Mouse (Mus musculus): Measurements from ENCODE around the gene Anks1b.

The Anks1b gene

DNA sequence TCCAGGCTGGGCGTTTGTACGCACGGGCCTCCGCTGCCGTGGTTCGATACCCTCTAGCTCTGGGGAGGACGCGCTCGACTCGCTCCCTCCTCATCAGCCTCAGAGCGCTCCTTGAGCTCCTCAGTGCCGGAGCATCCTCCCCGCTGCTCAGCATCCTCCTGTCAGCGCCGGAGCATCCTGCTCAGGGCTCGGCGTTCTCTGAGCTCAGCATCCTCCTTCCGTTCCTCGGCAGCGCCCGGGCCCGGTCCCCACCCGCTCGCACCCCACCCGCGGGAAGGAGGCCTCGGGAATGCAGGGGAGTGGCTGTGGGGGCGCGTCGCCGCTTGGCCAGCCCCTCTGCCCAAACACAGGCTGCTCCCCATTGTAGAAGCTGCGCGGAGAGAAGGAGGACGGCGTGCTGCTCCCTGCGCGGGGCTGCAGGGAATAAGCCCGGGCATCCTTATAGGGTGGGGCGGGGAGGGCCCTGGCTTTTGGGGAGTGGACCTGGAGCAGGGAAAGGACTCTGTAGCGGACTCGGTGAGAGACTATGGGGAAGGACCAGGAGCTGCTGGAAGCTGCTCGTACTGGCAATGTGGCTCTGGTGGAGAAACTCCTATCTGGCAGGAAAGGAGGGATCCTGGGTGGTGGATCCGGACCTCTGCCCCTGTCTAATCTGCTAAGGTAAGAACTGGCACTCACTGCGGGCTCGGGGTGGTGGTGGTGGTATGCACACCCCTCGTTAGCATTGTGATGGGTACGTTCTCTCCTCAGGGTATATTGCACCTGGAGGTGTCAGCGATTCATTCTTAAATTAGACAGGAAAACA, at the start of gene Anks1b:
TSS of gene Anks1b (plus strand) at position 364 of the 805 bp plus-strand sequence.
- in situ Hi-C loops (cut with MboI): no loop called here

DNA sequence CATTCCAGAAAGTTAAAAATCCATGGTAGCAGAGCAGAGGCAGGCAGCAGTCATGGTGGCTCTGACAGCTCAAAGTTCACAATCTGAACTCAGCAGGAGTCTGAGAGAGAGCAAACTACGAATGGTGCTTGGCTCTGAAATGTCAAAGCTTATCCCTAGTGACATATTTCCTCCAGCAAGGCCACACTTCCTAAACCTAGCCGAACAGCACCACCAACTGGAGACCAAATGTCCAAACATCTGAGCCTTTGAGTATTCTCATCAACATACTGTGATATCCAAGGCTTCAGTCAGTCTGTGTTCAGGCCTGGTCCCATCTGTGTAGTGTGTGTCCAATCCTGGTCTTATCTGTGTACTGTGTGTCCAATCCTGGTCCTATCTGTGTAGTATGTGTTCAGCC, 49.4 kb upstream of the Anks1b start:
- in situ Hi-C loops (cut with MboI): no loop called here

DNA sequence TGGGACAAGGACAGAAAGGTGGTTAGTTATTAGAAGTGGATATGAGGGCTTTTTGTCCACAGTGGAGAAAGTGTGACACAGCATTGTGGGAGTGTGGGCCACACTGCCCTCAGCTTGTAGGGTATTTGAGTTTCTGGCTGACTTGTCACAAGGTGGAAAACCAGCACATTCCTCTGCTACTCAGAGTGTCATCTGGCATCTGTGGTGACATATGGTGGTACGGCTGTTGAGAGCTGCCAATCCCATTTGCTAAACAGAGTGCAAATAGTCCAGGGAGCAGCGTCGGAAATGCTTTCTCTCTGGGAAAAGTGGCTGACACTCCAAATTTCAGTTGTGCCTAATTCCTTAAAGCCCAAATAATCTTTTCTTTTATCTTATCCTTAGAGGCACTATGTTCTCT, 46.4 kb upstream of the Anks1b start:
- in situ Hi-C loops (cut with MboI): no loop called here

DNA sequence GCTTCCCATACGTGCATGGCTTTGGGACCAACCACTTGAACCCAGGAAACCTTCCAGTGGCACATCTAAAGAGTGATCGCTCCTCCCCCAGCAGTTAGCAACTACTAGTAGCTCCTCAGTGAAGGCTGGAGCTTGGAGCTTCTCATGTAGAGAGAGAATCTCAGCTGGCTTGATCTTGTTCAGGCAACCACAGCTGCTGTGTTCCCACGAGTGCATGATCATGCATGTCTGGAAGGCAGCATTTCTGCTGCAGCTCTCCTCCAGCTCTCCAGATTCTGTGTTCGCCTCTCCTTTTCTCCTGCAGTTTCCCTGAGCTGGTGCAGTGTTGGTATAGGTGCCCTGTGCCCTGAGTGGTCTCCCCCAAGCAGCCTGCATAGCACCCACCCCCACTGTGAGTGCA, 41.0 kb upstream of the Anks1b start:
- in situ Hi-C loops (cut with MboI): no loop called here

DNA sequence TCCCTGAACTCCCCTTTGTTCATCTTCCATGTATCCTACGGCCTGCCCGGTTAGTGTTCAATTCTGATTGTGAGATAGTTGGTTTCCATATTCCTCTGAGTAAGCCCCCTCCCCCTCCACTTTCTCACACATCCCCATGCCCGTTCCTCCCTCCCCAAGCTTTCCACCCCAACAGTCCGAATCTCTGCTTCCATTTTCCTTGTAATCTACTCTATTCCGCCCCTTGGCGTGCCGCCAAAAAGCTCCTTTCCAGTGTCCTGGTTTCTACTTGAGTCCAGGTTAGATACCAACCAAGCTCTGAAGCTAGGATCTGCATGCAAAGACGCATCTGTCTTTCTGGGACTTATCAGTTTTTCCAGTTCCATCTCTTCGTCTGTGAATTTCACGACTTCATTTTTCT, 40.1 kb upstream of the Anks1b start:
- in situ Hi-C loops (cut with MboI): no loop called here

DNA sequence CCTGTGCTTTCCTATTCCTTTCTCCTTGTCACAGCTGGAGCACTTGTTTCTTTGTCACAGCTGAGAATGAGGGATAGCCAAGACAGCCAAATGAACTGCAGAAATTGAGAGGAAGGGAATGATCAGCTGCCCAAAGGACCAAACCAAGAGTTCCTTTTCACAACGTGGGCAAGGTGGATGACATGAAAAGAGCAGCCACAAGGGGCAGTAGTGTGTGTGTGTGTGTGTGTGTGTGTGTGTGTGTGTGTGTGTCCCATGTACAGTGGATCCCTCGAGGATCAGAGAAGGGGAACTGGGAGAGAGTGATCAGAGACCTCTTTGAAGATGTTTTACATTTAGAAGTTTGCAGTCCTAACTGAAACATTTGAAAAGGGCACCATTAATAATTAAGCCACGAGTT, 35.8 kb upstream of the Anks1b start:
- in situ Hi-C loops (cut with MboI): no loop called here

DNA sequence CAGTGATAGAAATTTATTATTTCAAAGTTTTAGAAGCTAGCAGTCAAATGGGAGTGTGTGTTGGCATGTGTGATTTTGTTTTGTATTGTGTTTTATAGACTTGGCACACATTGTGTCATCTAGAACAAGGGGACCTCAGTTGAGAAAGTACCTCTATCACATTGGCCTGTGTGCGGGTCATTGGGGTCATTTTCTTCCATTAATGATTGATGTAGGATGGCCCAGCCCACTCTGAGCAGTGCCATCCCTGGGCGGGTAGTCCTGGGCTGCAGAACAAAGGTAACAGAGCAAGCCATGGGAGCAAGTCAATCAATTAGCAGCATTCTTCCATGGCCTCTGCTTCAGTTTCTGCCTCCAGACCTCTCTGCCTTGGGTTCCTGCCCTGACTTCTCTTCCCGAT, 34.5 kb upstream of the Anks1b start:
- in situ Hi-C loops (cut with MboI): no loop called here

DNA sequence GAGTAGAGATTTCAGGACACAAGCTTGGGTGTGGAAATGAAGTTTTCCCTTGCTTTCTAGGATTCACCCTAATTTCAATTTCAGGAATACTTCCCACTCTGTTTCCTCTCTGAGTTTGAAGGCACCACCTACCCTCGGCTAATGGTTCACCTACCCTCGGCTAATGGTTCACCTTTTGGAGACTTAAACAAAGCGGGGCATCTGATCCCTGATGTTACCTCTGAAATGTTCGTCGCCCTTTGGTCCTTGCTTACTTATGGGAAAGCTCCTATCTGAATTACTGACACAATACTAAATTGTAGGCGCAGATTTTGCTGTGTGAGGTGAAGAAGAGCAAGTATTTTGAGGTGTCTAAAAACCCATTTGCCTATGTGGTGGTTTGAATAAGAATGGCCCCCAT, 22.4 kb upstream of the Anks1b start:
- in situ Hi-C loops (cut with MboI): no loop called here

DNA sequence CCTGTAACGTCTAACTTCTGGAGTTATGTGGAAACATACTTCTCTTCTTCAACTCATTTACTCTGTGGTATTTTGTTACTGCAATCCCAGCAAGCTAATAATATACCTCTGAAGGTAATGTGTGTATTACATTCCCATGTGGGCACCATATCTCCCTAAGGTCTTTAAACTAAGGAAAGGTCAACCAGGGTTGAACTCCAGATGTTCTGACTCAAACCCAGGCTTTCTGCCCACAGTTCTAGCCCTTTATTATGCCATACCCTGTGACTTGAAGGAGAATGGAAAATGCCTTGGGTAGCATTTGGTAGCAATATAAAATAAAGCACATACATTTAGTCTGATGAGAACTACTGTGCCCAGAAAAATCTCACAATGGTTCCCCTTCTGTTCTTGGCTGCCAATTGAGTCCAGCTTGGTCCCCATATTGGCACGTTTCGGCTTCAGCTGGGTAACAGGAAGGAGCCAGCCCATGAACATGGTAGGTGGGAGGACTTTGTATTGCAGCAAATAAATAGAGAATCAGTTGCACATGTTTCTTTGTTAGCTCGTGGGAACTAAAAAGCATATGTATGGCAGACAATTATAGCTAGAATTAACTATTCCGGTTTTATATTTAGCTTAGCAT, 17.9 kb upstream of the Anks1b start:
- in situ Hi-C loops (cut with MboI): no loop called here

DNA sequence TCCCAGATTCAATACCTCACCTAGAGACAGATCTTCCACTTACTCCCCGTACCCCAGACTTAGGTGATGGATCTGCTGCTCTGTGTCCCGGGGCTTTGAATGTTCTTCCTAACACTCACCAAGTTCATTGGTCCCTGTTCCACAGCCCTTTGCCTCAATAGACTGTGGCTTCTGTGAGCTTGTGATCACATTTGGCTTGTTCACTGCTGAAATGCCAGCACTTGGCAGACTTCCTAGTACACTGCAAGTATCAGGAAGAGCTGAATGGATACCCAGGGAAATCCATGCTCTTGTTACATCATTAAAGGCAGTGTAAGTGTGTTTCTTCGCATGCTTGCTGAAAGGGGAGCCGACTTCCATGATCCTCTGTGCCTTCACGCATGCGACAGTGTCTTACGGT, 17.0 kb upstream of the Anks1b start:
- in situ Hi-C loops (cut with MboI): no loop called here

DNA sequence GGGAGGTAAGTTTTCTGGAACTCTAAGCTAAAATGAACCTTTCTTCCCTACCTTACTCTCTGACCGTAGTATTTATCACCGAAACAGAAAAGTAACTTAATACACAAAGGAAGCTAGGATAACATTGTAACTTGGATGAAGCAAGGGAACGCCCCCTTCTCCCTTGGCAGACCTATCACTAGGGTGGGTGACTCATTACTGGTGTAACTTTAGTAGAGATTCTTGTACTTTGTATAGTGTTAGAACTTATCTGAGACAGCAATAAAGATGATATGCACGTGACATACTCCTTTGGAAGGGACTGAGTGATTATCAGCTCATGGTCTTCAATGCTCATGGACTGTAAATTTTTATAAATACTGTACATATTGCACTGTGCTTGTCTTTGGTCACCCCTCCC, 5.1 kb upstream of the Anks1b start:
- in situ Hi-C loops (cut with MboI): no loop called here

DNA sequence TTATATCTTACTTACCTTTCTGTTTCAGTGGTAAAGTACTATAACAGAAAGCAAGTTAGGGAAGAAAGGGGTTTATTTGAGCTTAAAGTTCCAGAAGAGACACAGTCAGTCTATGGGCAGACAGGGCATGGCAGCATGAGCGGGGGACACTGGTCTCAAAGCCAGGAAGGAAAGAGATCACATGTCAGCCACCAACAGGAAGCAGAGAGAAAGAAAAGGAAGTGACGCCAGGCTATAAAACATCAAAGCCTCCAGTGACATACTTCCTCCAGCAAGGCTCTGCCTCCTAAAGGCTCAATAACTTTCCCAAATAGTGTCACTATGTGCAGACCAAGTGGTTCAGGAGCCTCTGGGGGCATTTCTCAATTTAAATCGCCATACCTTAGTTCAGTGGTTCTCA, 4.5 kb upstream of the Anks1b start:
- in situ Hi-C loops (cut with MboI): no loop called here

DNA sequence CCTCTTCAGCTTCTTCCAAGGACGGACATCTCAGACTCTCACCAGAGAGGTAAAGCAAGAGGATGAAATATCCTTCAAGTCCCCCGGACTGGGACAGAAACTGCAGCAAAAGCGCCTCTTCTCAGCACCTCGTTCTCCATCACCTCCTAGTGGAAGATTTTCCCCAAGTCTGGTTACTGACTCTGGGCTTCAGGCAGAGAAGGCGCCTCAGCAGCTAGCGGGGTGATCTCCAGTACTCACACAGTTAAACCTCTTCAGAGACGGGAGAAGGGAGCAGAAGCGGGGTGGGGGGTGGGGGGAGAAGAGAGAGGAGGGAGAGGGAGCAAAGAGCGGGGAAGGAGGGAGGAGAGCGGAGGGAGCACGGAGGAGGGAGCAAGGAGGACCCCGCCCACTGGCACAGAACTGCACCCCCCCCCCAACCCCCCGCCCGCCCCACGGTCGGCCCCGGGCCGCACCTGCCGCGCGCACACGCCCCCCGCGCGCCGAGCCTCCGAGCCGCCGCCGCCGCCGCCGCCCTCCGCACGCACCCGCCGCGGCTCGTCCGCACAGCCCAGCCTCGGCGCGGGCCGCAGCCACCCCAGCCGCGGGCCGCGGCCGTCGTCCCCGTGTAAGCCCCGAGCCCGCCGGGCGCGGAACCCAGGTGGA, 686 bp upstream of the Anks1b start:
- in situ Hi-C loops (cut with MboI): no loop called here

DNA sequence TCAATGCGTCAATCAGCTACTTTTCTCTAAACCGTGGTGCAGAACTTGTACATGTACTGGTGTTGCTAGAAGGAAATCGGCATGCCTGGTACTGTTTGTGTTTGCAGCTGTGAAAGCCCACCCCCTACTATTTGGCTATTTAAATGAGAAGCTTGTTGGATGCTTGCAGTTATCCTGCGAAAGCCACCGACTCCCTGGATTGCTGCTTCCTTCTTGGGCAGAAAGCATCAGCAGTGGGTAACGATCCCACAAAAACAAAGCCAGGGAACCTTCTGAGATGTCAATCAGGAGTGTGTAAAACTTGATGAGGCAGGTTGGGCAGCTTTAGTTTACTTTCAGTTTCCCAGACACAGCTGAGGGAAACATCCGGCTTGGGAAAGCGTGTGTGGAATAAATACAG, 727 bp downstream of the Anks1b start:
- in situ Hi-C loops (cut with MboI): no loop called here

DNA sequence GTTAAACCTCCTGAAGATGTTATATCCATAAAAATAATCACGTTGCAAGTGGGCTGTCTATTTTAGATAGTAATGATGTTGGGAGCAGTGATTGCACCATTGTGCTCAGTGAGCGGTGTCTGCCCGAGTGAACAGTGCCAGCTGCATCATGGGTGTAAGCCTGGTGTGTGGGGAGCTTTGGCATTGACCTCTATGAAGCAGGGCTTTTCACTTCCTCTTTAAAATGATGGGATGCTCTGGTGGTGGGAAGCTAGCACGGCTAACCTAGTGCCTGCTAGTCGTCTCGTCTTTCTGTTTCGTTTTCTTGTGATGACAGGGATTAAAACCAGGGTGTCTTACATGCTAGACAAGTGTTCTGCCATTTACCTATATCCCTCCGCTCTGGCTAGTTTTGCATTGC, 10.3 kb downstream of the Anks1b start:
- in situ Hi-C loops (cut with MboI): no loop called here

DNA sequence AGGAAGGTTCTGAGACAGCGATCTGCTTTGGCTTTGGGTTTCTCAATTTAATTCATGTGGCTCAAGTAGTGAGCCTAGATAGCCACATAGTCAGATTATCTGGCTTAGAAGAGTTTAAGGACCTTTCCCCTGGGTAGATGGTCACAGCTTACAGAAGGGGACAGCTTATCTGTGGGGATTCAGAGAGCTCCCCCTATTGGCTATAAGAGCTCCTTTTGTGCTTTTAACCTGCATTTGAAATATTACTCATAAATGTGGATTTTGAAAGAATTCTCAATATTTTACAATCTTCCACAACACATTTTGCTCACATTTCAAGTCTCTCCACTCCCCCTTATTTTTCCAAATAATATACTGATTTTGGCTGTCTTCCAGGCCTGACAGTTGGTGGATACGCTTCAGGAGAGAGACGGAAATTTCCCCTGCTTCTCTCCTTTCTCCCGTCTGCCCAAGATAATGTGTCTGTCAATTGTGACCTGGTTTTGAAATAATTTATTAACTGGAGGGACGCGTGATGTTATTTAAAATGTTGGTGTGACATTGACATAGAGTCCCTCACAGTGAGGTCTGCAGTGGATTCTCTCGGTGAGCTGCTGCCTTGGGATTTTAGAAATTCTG, 29.5 kb downstream of the Anks1b start:
- in situ Hi-C loops (cut with MboI): no loop called here

DNA sequence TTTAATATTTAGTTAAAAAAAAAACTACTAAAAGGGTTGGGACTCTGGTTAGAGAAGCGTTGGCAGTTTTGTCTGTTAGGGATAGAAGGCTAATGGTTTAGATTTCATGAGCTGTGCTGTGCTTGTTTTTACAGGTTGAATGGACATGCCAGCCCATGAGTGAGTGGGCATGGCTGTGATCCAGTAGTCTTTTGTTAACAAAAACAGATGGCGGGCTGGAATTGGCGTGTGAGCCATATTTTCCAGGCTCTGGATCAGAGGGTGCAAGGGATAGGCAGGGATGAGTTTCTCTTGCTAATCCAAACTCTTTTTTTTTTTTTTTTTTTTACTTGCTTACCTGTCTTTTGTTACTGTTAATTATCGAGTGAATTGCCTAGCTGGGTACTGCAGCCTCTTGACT, 38.6 kb downstream of the Anks1b start:
- in situ Hi-C loops (cut with MboI): no loop called here

DNA sequence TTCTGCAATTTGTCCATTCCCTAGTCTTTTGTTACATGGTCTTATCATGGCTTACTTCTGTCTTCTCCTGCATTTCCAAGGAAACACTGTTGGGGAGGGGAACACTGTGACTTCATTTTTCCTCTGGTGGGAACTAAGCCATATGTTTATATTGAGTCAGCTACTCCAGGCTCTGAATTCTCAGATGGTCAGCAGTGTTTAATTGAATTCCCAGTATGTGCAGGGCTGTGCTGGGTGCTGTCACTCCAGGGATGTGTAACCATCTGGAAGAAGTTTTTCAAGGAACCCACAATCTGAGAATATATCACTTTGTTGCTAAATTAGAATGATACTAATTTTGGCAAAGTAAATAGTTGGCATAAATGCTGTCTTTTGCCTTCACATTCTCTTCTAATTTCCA, 39.9 kb downstream of the Anks1b start:
- in situ Hi-C loops (cut with MboI): no loop called here

DNA sequence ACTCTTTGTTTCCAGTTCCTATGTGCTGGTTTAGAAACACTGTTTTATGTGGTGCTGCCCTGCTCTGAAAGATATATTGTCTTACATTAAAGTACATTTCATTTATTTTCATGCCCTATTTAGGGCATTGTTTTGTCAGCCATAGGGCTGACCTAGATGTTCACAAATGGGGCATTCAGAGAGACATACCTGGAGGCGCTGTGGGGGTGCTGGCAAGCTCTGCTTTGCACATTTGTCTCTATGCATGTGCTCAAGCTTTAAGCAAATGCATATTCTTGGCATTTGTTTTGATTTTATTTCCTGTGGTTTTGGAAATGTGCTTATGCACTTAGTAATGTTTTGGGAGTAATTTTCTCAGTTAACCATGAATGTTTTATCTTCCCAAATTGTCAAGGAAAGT, 43.8 kb downstream of the Anks1b start:
- in situ Hi-C loops (cut with MboI): no loop called here

DNA sequence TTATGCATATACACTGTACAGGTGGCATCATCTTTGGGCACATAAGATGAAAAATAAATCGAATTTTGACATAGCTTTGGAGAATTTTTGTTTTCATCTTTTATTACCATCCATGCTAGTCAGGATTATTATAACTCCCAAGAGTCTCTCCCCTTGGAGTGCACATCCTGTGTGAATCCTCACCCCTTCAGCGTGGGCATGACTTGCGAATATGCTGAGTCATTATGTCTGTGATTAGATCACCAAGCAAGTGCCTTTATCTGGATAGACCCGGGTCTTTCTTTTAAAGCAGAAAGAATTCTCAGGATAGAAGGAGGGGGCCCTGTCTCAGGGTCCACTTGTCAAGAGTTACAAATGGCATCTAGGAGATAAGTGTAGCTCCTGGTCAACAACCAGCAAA, 48.7 kb downstream of the Anks1b start:
- in situ Hi-C loops (cut with MboI): no loop called here

DNA sequence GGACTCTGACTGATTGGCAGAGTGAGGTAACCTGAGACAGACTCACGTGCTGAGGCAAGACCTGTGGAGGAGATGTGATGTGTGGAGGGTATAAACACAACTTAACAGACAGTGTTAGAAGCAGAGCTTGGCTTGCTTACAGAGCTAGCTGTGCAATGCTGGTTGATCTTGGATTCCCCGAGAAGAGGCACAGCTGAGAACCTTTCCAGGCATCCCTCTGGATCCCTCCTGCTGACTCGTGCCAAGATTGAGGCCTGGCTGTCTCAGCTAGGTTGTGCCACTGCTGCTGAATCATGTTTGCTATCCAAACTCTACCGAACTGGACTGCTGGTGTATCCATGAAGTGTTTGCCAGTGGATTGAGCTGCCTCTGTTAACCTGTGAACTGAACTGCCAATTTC, 68.9 kb downstream of the Anks1b start:
- in situ Hi-C loops (cut with MboI): no loop called here

DNA sequence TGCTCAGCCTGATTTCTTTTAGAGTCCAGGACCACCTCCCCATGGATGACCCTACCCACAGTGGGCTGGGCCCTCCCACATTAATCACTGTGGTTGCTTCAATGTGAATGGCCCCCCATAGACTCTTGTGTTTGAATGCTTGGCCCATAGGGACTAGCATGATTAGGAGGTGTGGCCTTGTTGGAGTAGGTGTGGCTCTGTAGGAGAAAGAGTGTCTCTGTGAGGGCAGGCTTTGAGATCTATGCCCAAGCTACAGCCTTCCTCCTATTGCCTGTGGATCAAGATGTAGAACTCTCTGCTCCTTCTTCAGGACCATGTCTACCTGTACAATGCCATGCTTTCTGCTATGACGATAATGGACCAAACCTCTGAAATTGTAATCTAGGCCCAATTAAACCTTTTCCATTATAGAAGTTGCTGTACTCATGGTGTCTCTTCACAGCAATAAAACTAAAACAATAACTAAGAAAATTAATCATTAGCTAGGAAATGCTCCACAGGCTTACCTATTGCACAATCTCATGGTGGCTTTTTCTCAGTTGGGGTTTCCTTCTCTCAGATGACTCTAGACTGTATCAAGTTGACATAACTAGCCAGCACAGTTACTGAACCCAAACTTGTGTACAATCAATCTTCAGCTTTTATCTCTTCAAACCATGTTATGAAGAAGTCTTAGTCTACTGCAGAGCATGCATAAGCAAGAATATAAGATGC, 73.5 kb downstream of the Anks1b start:
- in situ Hi-C loops (cut with MboI): no loop called here

All from mature B cell (primary cell).